Mouse (Mus musculus) CD8-positive naive resting alpha-beta T cell, adult 2 months (primary cell): ENCODE measurements around the gene Etv2.
A peak's percentile ranks its signal among the peaks of the same experiment; 100 is the strongest.

Experiments
- DNase-seq, 2 experiments: peaks; one replicate each; pipeline ENCODE4 v3.0.0; 2022; ENCODE audit warnings: low read depth in 2 of 2, low spot score in 2 of 2

Gene Etv2

DNA sequence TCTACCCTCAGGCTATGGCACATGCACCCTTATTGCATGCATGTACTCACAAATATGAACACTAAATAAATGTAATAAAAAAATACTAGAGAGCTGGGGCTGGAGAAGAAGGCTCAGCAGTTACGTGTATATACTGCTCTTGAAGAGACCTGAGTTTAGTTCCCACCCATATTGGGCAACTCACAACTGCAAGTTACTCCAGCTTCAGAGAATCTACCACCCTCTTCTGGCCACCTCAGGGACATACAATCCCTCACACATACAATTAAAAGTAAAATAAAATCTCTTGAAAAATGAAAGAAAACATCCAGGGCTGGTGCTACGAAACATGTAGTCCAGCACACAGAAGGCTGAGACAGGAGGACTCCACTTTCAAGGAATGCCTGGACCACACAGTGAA, 21.2 kb downstream of the Etv2 start:
- DNase-seq = no peak

DNA sequence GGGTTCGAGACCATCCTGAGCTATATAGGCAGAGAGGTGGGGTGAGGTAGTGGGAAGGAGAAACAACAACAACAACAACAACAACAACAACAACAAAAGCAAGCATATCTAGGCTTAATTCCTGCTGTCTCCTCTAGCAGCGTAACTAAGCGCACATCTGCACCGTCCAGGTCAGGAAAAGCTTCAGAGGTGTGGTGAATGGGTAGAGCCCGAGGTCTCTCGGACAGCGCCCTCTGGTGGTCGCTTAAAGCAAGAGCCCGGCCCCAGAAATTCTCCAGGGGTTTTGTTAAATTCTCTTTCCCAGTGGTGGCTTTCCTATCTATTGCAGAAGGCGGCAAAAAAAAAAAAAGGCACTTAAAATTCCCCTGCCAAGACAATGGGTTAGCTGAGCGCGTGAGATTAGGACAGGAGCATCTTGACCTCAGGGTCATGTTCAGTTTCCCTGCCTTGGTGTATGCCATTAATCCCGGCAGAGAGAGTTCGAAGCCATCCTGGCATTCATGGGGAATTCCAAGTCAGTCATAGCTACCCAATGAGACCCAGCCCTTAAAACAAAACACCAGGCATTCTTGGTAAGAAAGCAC, 22.0 kb downstream of the Etv2 start:
- peak; percentile 36 to 53 for DNase-seq

- no peak for DNase-seq
These were observed 22.8 kb downstream of the Etv2 start, which contains the start of gene Upk1a for GRCm38 (mm10) chr7:30612654-30613402. TSS of gene Upk1a (minus strand) at chr7:30612847.

- DNase-seq = no peak
These were observed 25.6 kb downstream of the Etv2 start for GRCm38 (mm10) chr7:30610043-30610442.

DNA sequence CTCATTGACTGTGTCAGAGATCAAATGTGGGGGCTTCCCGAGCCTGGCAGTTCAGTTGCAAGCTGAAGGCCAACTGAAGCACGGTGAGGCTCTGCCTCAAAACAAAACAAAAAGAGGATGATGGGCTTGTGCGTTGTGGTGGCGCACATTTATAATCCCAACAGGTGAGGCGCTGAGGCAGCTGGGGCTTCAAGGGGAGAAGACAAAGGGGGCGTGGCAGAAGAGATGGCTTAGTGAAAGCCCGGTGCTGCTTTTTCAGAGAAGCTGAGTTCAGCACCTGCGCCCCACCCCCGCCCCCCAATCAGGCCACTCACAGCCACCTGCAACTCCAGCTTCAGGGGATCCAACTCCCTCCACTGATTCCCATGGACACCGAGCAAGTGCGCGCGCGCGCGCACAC, 27.2 kb downstream of the Etv2 start:
- DNase-seq = no peak

GRCm38 (mm10) chr7:30607706-30608309, 27.8 kb downstream of the Etv2 start:
- peak; percentile 48 to 67 for DNase-seq

GRCm38 (mm10) chr7:30604944-30605343, 30.7 kb downstream of the Etv2 start:
- no peak for DNase-seq

DNA sequence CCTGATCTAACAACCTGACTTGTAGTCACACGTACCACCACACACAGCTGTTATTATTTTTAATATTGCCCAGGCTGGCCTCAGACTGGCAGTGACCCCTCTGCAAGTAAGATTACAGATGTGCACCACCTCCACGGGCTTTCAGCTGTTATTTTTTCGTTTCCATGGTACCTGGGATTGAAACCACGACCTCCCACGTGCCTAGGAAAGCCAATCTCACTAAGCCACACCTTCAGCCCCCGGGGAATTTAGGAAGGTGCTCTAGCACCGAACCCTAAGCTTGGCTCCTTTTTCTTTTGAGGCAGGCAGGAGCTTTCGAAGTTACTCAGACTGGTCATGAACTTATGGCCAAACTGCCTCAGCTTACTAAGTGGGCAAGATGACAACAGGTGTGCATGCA, 31.2 kb downstream of the Etv2 start:
- DNase-seq = no peak

- no peak for DNase-seq
These were observed 33.1 kb downstream of the Etv2 start for GRCm38 (mm10) chr7:30602583-30602982.

DNA sequence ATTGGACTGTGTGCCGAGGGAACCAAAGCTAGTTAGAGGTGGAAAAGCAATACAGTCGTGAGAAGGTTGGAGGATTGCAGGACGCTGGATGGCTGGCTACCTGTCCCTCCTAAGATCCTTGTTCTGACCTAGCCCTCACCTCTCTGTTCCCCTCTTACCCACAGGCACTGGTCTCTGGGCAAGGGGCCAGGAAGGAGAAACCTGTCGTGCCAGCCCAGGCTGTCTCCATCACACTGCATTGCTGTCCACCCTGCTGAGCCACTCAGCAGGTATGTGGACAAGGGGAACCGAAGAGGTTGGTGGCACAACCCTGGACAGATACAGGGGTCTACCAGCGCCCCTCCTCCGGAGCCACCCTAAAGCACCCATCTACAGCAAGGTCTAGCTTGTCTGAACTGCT, 35.0 kb downstream of the Etv2 start:
- DNase-seq = no peak

DNA sequence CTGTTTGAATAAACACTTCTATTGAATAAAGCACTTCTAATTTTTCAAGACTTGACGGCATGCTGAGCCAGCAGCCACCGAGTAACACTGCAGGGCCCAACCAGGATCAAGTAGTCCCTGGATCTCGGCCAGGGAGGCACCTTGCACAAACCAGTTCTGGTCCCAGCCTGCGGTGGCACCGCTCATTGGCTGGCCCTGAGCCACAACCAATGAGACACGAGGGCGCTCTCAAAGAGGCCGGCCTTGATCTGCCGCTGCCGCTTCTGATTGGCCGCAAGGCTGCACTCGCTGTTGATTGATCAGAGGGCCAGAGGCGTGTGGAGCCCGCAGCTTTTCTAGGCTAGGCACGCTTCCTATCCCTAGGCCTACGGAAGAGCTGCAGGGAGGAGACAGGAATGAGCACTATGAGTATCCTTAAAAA, 35.7 kb downstream of the Etv2 start:
- peak in 1 of 2 experiments; percentile 14 for DNase-seq

GRCm38 (mm10) chr7:30598786-30599185, 36.9 kb downstream of the Etv2 start, which contains the start of gene Zbtb32:
TSS of gene Zbtb32 (minus strand) at chr7:30598909.
- no peak for DNase-seq

- no peak for DNase-seq
These were observed 38.8 kb downstream of the Etv2 start for GRCm38 (mm10) chr7:30596811-30597210.

- DNase-seq = no peak
These were observed 39.6 kb downstream of the Etv2 start for GRCm38 (mm10) chr7:30596093-30596492.

DNA sequence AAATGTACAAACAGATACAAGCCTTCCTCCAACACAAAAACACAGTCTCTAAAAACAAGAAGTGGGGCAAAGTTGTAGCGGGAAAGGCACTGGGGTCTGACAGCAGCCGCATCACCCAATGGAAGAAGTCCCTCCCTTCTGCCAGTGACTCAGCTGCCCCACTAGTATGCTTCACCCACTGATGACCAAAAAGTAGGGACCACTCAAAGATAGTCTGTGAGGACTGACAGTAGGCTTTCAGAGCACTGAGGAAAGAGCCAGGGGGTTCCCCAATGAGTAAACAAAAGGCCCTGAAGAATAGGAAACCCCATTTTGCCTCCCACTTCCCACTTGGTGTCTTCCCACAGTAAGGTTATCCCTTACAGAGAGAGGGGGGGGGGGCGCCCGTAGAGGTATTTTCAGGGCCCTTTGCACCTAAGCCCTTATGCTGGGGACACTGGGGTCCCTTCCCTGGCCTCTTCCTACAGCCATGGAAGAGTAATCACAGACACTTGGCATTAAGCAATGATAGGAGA, 41.1 kb downstream of the Etv2 start:
- DNase-seq = no peak

DNA sequence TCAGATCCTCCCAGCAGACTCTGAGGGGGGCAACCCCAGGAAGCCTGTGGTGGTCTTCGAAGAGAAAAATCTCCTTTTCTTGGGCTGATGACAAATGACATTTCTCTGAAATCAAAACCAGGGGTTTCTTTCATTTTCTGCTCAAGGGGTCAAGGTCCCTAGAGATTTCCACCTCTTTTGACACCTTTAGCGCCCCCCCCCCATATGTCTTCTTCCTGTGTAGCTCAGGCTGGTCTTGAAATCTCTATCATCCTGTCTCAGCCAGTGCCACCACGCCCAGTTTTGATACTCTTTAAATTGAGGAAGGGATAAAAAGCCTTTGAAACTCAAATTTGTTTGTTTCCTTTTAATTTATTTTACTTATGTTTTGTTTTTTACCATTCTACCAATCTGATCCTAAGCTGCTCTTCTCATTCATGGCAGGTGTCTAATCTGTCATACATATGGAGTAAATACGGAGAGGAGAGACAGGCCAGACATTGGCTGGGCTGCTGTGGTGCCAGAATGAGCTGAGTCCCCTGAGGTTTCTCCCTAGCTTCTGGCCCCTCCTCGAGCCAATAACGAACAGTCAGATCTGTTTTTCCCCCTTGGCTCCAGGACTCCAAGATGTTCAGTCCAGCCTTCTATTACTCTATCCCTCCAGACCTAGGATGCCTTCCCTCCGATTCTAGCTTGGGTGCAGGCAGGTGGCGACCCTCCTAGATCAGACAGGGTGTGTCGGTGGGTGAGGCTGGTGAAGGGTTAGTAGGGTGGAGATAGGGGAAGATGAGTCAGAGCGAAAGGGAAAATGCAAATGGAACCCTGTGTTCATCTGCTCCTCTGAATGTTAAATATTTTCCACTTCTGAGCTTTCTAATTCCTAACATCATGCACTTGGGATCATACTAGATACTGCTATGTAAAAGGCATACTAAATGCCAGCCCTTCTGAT, 41.8 kb downstream of the Etv2 start:
- DNase-seq = no peak

DNA sequence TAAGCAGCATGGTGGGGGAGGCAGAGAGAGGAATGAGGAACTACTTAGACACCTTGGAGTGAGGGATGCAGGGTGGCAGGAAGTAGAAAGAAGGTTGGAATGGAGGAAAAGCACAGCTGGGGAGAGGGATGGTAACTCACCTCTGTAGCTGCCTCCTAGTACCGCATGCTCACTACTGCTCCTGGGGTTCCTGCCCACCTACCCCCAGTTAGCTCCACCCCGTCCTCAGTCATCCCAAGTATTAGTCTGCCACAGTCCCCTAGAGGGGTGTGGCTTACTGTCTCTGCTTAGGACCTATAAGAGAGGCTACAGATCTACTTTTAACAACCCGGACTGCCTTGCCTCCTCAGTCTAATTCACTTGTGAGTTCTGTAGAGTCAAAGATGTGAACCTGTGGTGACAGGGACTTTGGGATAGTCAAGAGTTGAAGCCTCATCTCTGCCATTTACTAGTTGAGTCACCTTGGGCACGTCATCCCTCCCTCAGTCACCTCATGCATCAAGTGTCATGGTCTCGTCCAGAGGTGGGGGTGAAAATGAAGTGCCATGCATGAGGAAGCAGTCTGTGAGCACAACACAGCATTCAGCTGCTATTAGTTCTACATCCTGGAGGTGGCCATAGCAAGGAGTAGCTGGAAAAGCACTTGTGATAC, 42.8 kb downstream of the Etv2 start:
- no peak for DNase-seq

DNA sequence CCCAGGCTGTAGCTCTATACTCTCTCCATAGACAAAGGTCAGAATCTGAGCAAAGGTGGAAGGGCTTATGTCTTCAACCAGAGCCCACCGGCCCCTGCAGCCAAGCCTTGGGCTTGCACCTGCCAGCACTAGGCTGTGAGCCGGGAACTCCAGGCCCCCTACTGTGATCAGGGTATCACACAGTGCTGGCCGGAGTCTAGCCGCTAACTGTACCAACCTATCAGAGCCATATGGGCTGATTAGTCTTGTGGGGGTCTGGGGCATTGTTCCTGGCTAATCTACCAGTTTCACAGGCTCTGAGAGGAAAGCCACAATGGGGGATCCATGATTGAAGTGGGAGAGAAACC, 44.1 kb downstream of the Etv2 start:
- no peak for DNase-seq

DNA sequence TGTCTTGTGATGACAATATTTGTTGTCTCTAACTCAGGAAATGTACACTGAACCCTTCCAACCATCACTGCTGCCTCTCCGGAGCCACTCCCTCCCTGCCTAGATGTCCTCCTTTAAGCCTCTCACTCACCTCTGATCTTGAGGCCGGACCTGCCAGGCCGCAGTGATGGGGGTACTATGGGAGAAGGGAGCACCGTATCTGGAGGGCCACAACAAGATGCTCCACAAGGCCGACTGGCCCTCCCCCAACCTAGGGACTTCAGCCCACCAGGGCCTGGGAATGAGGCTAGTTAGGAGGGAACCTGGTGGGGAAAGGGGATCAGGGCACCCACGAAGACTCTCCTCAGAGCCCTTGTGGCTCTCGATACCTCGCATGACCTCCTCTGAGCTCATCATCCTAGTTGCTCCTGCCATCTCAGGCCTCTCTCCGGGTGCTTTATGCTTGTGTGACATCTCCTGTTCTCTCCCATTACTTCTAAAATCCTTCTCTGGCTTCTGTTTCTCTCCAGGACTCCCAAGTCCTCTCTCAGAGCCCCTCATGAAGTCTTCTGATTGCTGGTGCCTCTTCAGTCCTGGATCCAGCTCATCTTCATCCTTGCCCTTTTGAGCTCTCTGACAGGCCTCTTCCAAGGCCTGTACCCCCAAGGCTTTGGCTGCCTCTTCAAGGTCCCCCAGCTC, 44.6 kb downstream of the Etv2 start:
- no peak for DNase-seq
